Mouse (Mus musculus) spleen, postnatal 0 days (tissue): ENCODE measurements around the gene Grin2c. TPM values are rescaled to one million over a fixed set of nuclear protein-coding genes. Genes with fewer than 3 reads are reported as not detected.

ENCODE experiments used
- polyA plus RNA-seq: library from polyadenylated mRNA; unstranded; fragments of >200 nt; fragmentation: Nextera tagmentation; extraction: Ambion mirVana; gene quantifications from 2 replicates; pipeline ENCODE4 v1.2.1, GENCODE M21; 2015

Grin2c gene
- polyA plus RNA-seq: 0.07 and 0.08 TPM in 2 replicates

DNA sequence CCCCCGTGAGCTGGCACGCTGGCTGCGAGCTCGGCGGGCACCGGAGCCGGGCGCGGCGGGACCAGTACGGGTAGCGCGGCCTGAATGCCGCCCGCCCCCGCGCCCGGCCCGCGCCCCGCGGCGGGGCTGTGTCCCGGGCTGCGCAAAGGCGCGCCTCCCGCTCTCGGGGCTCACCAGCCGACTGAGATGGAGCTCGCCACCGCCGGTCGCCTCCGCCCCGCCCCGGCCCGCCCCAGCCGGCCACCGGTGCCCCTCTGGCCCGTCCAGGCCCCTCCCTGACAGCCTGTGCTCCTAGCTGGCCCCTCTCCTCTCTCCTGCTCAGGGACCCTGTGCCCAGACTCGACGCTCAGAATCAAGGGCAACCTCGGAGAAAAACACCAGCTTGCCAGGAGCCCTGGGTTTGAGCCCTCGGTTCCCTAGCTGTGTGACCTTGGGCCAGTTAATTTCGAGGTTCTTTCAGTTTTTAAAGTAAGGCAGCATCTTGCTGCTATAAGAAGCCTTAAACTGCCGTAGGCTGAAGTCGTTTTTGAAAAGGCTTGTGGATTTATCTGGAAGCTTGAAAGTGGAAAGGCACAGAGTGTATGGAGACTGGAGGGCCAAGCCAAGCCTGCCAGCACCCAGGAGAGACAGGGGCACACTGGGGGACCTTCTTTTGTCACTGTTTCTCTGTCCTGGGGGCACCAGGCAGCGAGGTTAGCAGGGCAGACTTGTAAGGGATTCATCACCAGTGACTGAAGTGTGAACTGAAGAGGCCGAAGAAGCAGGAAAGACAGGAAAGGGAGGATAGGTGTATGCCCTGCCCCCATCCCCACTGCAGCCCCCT lies at the start of gene Grin2c:
Gene Grin2c, minus strand, starts transcription at position 183 of the 823 bp plus-strand sequence.

DNA sequence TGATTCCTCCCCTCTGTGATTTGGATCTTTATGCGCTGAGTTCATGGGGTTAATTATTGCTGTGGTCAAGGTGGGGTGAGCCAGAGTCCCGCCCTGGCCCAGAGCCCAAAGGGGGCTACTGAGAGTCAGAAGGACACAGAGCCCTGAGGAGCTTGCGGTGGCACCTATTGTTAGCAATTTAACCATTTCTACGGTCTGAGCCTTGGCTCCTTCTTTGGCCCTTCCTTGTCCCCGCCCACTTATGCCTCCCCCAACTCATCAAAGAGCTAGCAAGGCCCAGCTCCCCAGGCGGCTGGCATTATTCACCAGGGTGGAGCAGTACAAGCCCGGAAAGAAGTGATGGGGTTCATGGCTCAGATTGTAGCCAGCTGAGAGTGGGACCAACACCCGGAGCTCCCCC lies 39.8 kb upstream of the Grin2c start, which contains the start of gene Otop2:
Gene Otop2, plus strand, starts transcription at position 301 of the 400 bp plus-strand sequence.

DNA sequence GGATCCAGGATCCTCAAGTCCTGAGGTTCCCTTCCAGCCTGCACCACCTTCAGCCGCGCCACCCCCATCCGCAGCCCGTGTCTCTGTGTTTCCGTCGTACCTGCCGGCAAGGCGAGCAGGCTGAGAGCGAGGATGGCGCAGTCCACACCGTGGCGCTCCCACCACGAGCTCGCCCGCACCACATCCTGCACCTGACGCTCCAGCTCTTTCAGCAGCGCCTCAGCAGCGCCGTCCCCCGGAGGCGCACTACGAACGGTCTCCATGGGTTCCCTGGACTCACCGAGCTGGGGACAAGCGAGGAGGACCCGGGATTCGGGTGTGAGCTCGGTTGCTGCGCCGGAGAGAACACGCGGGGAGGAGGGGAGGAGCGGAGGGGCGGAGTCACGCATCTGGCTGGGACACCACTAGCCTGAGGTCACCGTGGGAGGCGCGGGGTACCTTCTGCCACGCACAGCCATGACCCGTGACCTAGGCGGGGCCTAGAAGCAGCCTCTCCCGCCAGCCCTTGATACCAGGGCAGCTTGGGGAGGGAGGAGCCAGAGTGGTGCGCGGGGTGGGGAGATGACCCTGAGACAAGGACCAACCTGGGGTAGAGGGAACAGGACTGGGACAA lies 30.3 kb upstream of the Grin2c start, which contains the start of gene Fads6:
Gene Fads6, minus strand, starts transcription at position 450 of the 613 bp plus-strand sequence.

DNA sequence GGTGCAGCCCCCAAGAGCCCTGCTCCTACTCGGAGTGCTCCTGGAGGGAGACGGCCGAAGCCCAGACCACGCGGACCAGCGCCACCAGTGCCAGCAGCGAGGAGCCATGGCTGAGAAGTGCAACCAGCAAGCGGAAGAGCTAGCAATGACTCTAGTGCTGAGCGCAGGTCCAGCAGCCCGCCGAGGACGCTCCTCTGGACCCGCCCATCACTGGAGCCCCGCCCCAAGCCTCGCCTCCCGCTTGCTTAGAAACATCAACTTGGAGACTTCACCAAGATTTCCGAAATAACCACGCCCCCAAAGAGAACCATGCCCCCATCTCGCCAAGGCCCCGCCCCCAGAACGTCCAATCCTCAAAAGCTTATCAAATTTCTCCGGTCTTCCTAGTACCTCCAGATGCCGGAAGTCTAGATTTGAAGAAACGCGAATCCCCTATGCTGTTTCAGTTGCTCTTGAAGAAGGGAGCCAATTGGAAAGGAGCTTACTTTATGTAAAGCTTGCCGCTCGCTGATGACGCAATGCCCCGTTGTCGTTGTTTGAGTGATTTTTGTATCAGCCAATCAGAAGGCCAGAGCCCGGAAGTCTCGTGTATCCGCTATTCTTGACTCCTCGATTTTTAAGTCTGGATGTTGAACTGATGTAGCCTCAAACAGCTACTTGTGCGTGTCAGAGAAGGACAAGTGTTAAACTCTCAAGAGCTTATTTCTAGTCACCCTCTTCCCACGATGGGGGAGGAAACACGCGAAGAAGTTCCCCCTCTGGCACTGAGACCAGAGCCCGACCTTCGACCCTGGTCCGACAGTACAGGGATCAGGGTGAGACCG lies 9.9 kb upstream of the Grin2c start, which contains the start of gene Fdxr:
Gene Fdxr, minus strand, starts transcription at position 271 of the 824 bp plus-strand sequence.

Other genes starting within 250 kb of the Grin2c start
- gene Cd300ld4, start 240.2 kb downstream of the Grin2c start, polyA plus RNA-seq: not detected in 2 replicates
- not detected in 2 replicates for gene Cd300ld5, start 229.5 kb downstream of the Grin2c start, polyA plus RNA-seq
- 0.18 TPM in 1 of 2 replicates, not detected in the other for gene Cd300ld3, start 218.8 kb downstream of the Grin2c start, polyA plus RNA-seq
- gene Cd300e, start 205.1 kb downstream of the Grin2c start, polyA plus RNA-seq: 0.35 and 0.90 TPM in 2 replicates
- 5.7 and 7.7 TPM in 2 replicates for gene Rab37, start 175.8 kb downstream of the Grin2c start, polyA plus RNA-seq
- gene Cd300lf, start 133.3 kb downstream of the Grin2c start, polyA plus RNA-seq: 41.0 and 47.9 TPM in 2 replicates
- gene Slc9a3r1, start 103.9 kb downstream of the Grin2c start, polyA plus RNA-seq: 35.2 and 49.0 TPM in 2 replicates
- gene Tmem104, start 79.8 kb downstream of the Grin2c start, polyA plus RNA-seq: 4.7 and 7.3 TPM in 2 replicates
- 14.3 and 14.4 TPM in 2 replicates for gene Nat9, start 79.4 kb downstream of the Grin2c start, polyA plus RNA-seq
- gene Fdxr, start 9.8 kb upstream of the Grin2c start, polyA plus RNA-seq: 9.7 and 10.0 TPM in 2 replicates
- 0.24 and 0.33 TPM in 2 replicates for gene Fads6, start 30.4 kb upstream of the Grin2c start, polyA plus RNA-seq
- not detected in 2 replicates for gene Otop2, start 39.9 kb upstream of the Grin2c start, polyA plus RNA-seq
- 0.65 and 0.70 TPM in 2 replicates for gene Ush1g, start 54.8 kb upstream of the Grin2c start, polyA plus RNA-seq
- gene Otop3, start 67.5 kb upstream of the Grin2c start, polyA plus RNA-seq: not detected in 2 replicates
- 1.3 and 2.2 TPM in 2 replicates for gene Hid1, start 100.5 kb upstream of the Grin2c start, polyA plus RNA-seq
- gene Cdr2l, start 114.7 kb upstream of the Grin2c start, polyA plus RNA-seq: 2.9 and 4.3 TPM in 2 replicates
- gene Mrpl58, start 136.5 kb upstream of the Grin2c start, polyA plus RNA-seq: 80.9 and 91.3 TPM in 2 replicates
- gene Atp5h, start 152.7 kb upstream of the Grin2c start, polyA plus RNA-seq: 692 and 747 TPM in 2 replicates
- gene Kctd2, start 152.9 kb upstream of the Grin2c start, polyA plus RNA-seq: 9.5 and 13.2 TPM in 2 replicates
- gene Trim80, start 173.3 kb upstream of the Grin2c start, polyA plus RNA-seq: not detected in 2 replicates
- 0.08 and 0.19 TPM in 2 replicates for gene Slc16a5, start 195.2 kb upstream of the Grin2c start, polyA plus RNA-seq
- 7.4 and 8.5 TPM in 2 replicates for gene Armc7, start 208.4 kb upstream of the Grin2c start, polyA plus RNA-seq
- 83.3 and 90.8 TPM in 2 replicates for gene Nt5c, start 224.6 kb upstream of the Grin2c start, polyA plus RNA-seq
- 280 and 285 TPM in 2 replicates for gene Jpt1, start 247.1 kb upstream of the Grin2c start, polyA plus RNA-seq